Mouse (Mus musculus): ENCODE data around the gene Klk13. TPM values are rescaled to one million over a fixed set of nuclear protein-coding genes. Genes with fewer than 3 reads are reported as not detected.
A peak's percentile ranks its signal among the peaks of the same experiment; 100 is the strongest.
"Not testable (repeated sequence)": the region's sequence is repeated elsewhere in the genome, so short reads cannot be mapped to it uniquely, and the experiment has no call there.

Klk13 gene
- polyA plus RNA-seq (2016; fragmentation: Nextera tagmentation; extraction: Ambion mirVana): 0.13 and 0.24 TPM in 2 replicates

DNA sequence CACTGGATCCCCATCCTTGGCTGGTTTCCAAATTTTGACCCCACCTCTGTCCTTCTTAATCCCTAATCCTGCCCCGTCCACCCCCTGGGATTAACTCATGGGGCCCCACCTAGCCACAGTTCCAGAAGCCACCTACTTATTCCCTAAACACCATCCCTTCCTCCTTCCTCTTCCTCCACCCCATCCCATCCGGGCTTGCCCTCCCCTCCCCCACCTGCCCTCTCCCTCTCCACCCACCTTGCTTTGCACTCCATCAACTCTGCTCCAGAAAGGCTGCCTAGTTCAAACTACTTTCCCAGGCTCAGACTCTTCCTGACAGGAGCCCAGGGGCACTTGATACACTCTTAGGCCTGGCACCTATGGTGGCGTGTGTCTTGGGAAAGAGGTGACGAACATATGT is at the start of gene Klk13:
Gene Klk13, plus strand, starts transcription at position 301 of the 400 bp plus-strand sequence.
- no peak within 1 kb of the TSS; the same call in 1 of the 2 replicates for H3K4me3 ChIP-seq
- H3K27ac ChIP-seq (ENCODE audit: poor library complexity, severe bottlenecking): no peak within 1 kb of the TSS
- H3K4me2 ChIP-seq: peak within 1 kb of the TSS; percentile 51

DNA sequence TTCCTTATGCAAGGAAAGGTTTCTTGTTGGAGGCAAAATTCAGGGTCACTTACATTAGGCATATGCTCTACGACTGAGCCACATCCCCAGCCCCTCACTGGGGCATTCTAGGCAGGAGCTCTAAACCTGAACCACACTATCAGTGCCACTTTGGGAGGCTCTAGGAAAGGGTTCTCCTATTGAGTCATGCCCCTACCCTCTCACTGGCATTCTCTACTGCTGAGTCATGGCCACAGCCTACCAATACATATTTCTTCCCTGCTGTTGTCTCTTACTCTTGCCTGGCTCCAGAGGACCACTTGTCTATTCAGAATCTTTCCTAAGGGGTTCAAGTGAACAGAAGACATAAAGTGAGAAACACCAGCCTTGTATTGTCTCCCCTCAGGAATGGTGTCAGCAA is 49.6 kb upstream of the Klk13 start:
- Histone ChIP-seq H3K9me3 (replicated peaks) (no peaks in the 10 kb centered on the region), H3K9ac (no peak overlapping the region), H3K27me3 (replicated peaks) (no peaks in the 10 kb centered on the region), H3K4me1 (replicated peaks) (no peaks in the 10 kb centered on the region), H3K36me3 (no peaks in the 10 kb centered on the region), H3K4me2 (no peak overlapping the region), H3K4me3 (no peak overlapping the region), H3K27ac (ENCODE audit: poor library complexity, severe bottlenecking) (no peak overlapping the region)
- ATAC-seq (ENCODE audit: insufficient number of reproducible peaks, low FRiP score): no peak
- 74% methylated on average over 1 of the region's 1 CpGs for WGBS

More for the DNA sequence above, at the start of gene Klk13:
- no peak for ATAC-seq (ENCODE audit: insufficient number of reproducible peaks, low FRiP score)
- Histone ChIP-seq H3K4me1 (replicated peaks) (peaks cover 12% of the 10 kb centered on the region), H3K36me3 (no peaks in the 10 kb centered on the region), H3K9ac (no peak within 1 kb of the TSS), H3K9me3 (replicated peaks) (no peaks in the 10 kb centered on the region), H3K27me3 (replicated peaks) (peaks cover 16% of the 10 kb centered on the region)
- 49% methylated on average over 4 of the region's 4 CpGs for WGBS

- not testable (repeated sequence) for ATAC-seq (ENCODE audit: insufficient number of reproducible peaks, low FRiP score); H3K36me3 ChIP-seq; H3K4me2 ChIP-seq; H3K27ac ChIP-seq (ENCODE audit: poor library complexity, severe bottlenecking); H3K9ac ChIP-seq; H3K27me3 ChIP-seq (replicated peaks); H3K9me3 ChIP-seq (replicated peaks); H3K4me1 ChIP-seq (replicated peaks); H3K4me3 ChIP-seq
- WGBS: 77% methylated on average over 4 of the region's 4 CpGs
Observed at GRCm38 (mm10) chr7:43667221-43667620, 45.1 kb upstream of the Klk13 start.

DNA sequence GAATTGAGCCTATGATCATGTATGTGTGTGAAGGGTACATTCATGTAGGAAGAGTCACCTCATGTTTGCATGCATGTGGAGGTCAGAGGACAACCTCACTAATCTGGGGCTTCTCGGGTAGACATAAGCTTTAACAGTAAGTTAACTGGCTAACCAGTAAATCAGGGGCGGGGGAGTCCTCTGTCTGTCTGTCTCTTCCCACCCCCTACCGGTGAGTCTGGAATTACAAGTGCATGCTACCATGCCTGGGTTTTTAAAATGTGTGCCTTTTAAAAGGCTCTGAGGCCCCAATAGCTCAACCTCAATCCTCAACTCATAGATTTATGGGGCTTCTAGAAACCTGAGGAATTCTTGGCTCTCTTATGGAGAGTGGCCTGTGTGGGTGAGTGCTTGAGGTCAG is 43.8 kb upstream of the Klk13 start:
- H3K27ac ChIP-seq (ENCODE audit: poor library complexity, severe bottlenecking): no peak overlapping the region
- no peaks in the 10 kb centered on the region for H3K27me3 ChIP-seq (replicated peaks)
- no peak overlapping the region for H3K4me3 ChIP-seq
- H3K9me3 ChIP-seq (replicated peaks): no peaks in the 10 kb centered on the region
- WGBS: 13% methylated on average over 3 of the region's 3 CpGs
- H3K9ac ChIP-seq: no peak overlapping the region
- H3K36me3 ChIP-seq: no peaks in the 10 kb centered on the region
- no peak overlapping the region for H3K4me2 ChIP-seq
- peaks cover 8% of the 10 kb centered on the region for H3K4me1 ChIP-seq (replicated peaks)
- no peak for ATAC-seq (ENCODE audit: insufficient number of reproducible peaks, low FRiP score)

GRCm38 (mm10) chr7:43671064-43671808 is 41.1 kb upstream of the Klk13 start:
- ATAC-seq (ENCODE audit: insufficient number of reproducible peaks, low FRiP score): 0 out of 2 replicates have a peak, but pooled peaks have one; percentile 15
- no peaks in the 10 kb centered on the region for H3K27me3 ChIP-seq (replicated peaks)
- H3K36me3 ChIP-seq: peaks cover 19% of the 10 kb centered on the region
- peak overlapping the region; percentile 9; the same call in 1 of the 2 replicates for H3K9ac ChIP-seq
- no peaks in the 10 kb centered on the region for H3K9me3 ChIP-seq (replicated peaks)
- peaks cover 8% of the 10 kb centered on the region for H3K4me1 ChIP-seq (replicated peaks)
- 66% methylated on average over 11 of the region's 11 CpGs for WGBS
- peak overlapping the region; percentile 65 for H3K4me3 ChIP-seq
- H3K4me2 ChIP-seq: peak overlapping the region; percentile 77
- H3K27ac ChIP-seq (ENCODE audit: poor library complexity, severe bottlenecking): no peak overlapping the region

GRCm38 (mm10) chr7:43671809-43672580 is 40.4 kb upstream of the Klk13 start, which contains the start of gene Ctu1:
TSS of gene Ctu1 (plus strand) at chr7:43672016.
- peak; percentile 93 for ATAC-seq (ENCODE audit: insufficient number of reproducible peaks, low FRiP score)
- H3K9me3 ChIP-seq (replicated peaks): 0 out of 2 replicates have a peak, but pooled peaks cover 3% of the 10 kb centered on the region
- no peak within 1 kb of the TSS for H3K27ac ChIP-seq (ENCODE audit: poor library complexity, severe bottlenecking)
- peak within 1 kb of the TSS; percentile 75 for H3K9ac ChIP-seq
- peaks cover 8% of the 10 kb centered on the region for H3K4me1 ChIP-seq (replicated peaks)
- peak within 1 kb of the TSS; percentile 65 for H3K4me3 ChIP-seq
- peaks cover 26% of the 10 kb centered on the region for H3K36me3 ChIP-seq
- under 1% methylated on average over 26 of the region's 26 CpGs for WGBS
- no peaks in the 10 kb centered on the region for H3K27me3 ChIP-seq (replicated peaks)
- peak within 1 kb of the TSS; percentile 77 for H3K4me2 ChIP-seq

GRCm38 (mm10) chr7:43672581-43673260 is 39.6 kb upstream of the Klk13 start:
- Histone ChIP-seq H3K4me3 (peak overlapping the region; percentile 65), H3K9ac (peak overlapping the region; percentile 75), H3K27me3 (replicated peaks) (no peaks in the 10 kb centered on the region), H3K4me1 (replicated peaks) (peaks cover 8% of the 10 kb centered on the region), H3K4me2 (peak overlapping the region; percentile 77), H3K36me3 (peaks cover 34% of the 10 kb centered on the region), H3K27ac (ENCODE audit: poor library complexity, severe bottlenecking) (no peak overlapping the region), H3K9me3 (replicated peaks) (0 out of 2 replicates have a peak, but pooled peaks cover 10% of the 10 kb centered on the region)
- ATAC-seq (ENCODE audit: insufficient number of reproducible peaks, low FRiP score): no peak
- WGBS: 16% methylated on average over 10 of the region's 10 CpGs

- Histone ChIP-seq H3K9me3 (replicated peaks) (0 out of 2 replicates have a peak, but pooled peaks cover 12% of the 10 kb centered on the region), H3K27me3 (replicated peaks) (no peaks in the 10 kb centered on the region), H3K4me1 (replicated peaks) (peaks cover 8% of the 10 kb centered on the region), H3K4me3 (no peak overlapping the region), H3K36me3 (peaks cover 42% of the 10 kb centered on the region), H3K9ac (no peak overlapping the region), H3K4me2 (no peak overlapping the region), H3K27ac (ENCODE audit: poor library complexity, severe bottlenecking) (no peak overlapping the region)
- 86% methylated on average over 32 of the region's 32 CpGs for WGBS
- ATAC-seq (ENCODE audit: insufficient number of reproducible peaks, low FRiP score): no peak
Observed at GRCm38 (mm10) chr7:43675091-43675490, 37.3 kb upstream of the Klk13 start.

GRCm38 (mm10) chr7:43678517-43678916 is 33.9 kb upstream of the Klk13 start:
- H3K27me3 ChIP-seq (replicated peaks): no peaks in the 10 kb centered on the region
- no peak overlapping the region for H3K9ac ChIP-seq
- H3K9me3 ChIP-seq (replicated peaks): 0 out of 2 replicates have a peak, but pooled peaks cover 12% of the 10 kb centered on the region
- no peak overlapping the region for H3K4me2 ChIP-seq
- peaks cover 42% of the 10 kb centered on the region for H3K36me3 ChIP-seq
- H3K4me3 ChIP-seq: no peak overlapping the region
- H3K4me1 ChIP-seq (replicated peaks): no peaks in the 10 kb centered on the region
- no peak for ATAC-seq (ENCODE audit: insufficient number of reproducible peaks, low FRiP score)
- H3K27ac ChIP-seq (ENCODE audit: poor library complexity, severe bottlenecking): no peak overlapping the region

DNA sequence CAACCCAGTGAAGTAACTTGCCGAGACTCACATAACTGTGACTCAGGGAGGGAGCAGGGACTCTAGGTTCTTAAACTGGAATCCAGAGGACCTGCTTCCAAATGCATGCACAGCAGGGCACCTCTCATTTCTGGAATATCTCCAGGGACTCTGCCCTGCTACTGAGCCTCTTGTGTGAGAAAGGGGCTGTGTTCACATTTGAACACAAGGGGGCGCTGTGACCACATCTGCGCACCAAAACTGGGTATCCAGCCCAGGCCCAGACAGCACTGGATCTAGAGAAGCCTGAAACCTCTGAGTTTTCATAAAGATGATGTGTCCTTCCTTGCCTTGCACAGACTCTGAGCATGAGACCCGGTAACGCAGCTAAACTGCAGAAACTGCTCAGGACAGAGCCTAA is 31.4 kb upstream of the Klk13 start:
- ATAC-seq (ENCODE audit: insufficient number of reproducible peaks, low FRiP score): no peak
- H3K4me1 ChIP-seq (replicated peaks): no peaks in the 10 kb centered on the region
- no peaks in the 10 kb centered on the region for H3K27me3 ChIP-seq (replicated peaks)
- no peak overlapping the region for H3K27ac ChIP-seq (ENCODE audit: poor library complexity, severe bottlenecking)
- H3K36me3 ChIP-seq: peaks cover 26% of the 10 kb centered on the region
- no peak overlapping the region for H3K9ac ChIP-seq
- WGBS: 20% methylated on average over 5 of the region's 5 CpGs
- no peak overlapping the region for H3K4me3 ChIP-seq
- H3K9me3 ChIP-seq (replicated peaks): 0 out of 2 replicates have a peak, but pooled peaks cover 12% of the 10 kb centered on the region
- no peak overlapping the region for H3K4me2 ChIP-seq

DNA sequence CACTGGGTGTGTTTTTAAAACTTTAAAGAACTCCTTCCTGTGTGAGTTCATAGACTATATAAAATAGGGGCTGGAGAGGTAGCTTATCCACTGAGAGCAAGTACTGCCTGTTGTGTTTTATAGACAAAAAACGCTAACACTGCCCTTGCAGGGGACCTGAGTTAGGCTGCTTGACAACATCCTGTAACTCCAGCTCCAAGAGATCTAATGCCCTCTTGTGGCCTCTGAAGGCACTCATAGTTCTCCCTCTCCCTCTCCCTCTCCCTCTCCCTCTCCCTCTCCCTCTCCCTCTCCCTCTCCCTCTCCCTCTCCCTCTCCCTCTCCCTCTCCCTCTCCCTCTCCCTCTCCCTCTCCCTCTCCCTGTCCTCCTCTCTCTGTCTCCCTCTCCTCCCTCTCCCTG is 29.9 kb upstream of the Klk13 start:
- ATAC-seq (ENCODE audit: insufficient number of reproducible peaks, low FRiP score); H3K27ac ChIP-seq (ENCODE audit: poor library complexity, severe bottlenecking); H3K27me3 ChIP-seq (replicated peaks); H3K9ac ChIP-seq; H3K4me1 ChIP-seq (replicated peaks); H3K4me2 ChIP-seq; H3K9me3 ChIP-seq (replicated peaks); H3K4me3 ChIP-seq: not testable (repeated sequence)
- H3K36me3 ChIP-seq: peaks cover 11% of the 10 kb centered on the region
- 27% methylated on average over 1 of the region's 1 CpGs for WGBS

Data from heart, embryonic 12.5 days (tissue).